Mouse (Mus musculus) testis, adult 2 months (tissue): ENCODE data around the gene Nudt6.

Experiments used
- CTCF ChIP-seq: fragments of 200-500 bp; IDR thresholded peaks from 2 replicates; pipeline ENCODE4 v1.5.1; 2012; ENCODE audit warnings: low read depth, mild to moderate bottlenecking, inconsistent platforms, low read length, moderate library complexity; ENCODE audit not compliant: control insufficient read depth, insufficient read depth, insufficient replicate concordance
- POLR2A ChIP-seq: fragments of 200-500 bp; IDR thresholded peaks from 2 replicates; pipeline ENCODE4 v1.6.1; 2012; ENCODE audit warnings: low read depth, mild to moderate bottlenecking, inconsistent platforms, low read length, moderate library complexity; ENCODE audit not compliant: control insufficient read depth

- TF ChIP-seq POLR2A (no peak), CTCF (0 out of 2 replicates have a peak, but pooled peaks have one; percentile 3)
Observed at GRCm38 (mm10) chr3:37379201-37379600, 40.8 kb downstream of the Nudt6 start.
